Mouse (Mus musculus) ovary, postnatal 14 days (tissue): ENCODE results near the gene Actg2.
"Not testable (repeated sequence)": the region's sequence is repeated elsewhere in the genome, so short reads cannot be mapped to it uniquely, and the experiment has no call there.

Experiments
- DNase-seq: peaks from one replicate; pipeline ENCODE4 v3.0.0; 2022; ENCODE audit warnings: low spot score

Gene Actg2

DNA sequence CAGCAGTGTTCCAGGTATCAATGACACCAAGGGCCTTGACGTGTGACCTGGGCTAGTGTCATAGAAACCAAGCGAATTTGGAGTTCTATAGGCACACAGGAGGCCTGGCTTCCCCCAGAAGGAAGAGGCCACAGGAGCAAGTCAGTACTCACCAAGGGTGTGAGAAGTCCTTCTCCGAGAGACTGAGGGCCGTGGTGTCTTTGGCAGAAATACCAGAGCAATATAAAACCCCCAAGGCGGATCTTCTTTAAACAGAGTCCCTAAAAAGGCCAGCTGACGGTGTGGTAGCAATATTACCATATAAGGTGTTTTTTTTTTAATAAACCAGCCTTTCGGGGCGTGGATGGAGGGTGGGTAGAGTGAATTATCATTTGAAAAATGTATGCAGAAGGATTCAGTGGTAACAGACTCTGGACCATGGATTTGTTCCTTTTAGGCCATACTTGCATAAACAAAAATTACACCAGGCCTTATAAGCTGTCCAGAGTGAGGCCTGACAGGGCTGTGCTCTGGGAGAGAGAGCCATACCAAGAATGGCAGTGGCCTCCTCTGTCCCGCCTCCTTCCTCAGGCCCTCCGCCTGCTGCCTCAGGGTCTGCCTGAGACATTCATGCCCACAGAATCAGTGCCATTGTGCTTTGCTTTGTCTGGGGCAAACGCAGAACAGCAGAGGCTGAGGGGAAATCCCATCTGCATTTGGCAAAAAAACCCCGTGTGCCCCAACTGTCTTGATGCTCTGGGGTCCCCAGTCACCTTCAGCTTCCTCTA, at the start of gene Actg2:
Actg2 (minus strand) TSS at position 238 of the 767 bp plus-strand sequence.
- DNase-seq, result no peak

DNA sequence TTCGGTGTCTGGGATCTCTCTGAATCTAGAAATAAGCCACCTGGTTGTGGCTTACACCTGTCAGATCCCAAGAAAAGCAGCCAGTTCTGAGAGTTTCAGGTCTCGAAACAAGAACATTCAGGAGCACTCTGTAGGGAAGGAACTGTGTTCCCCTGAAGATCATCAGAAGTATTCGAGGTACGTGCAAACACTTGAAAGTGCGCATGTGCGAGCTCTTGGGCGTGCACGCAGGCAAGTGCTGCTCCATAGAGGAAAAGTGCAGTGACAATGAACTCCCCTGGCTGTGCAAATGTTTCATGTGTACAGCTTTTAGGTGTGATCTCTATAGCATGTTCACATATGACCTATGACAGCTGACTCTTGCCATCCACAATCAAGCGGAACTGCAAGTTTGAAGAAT, 49.3 kb upstream of the Actg2 start:
- not testable (repeated sequence) for DNase-seq

DNA sequence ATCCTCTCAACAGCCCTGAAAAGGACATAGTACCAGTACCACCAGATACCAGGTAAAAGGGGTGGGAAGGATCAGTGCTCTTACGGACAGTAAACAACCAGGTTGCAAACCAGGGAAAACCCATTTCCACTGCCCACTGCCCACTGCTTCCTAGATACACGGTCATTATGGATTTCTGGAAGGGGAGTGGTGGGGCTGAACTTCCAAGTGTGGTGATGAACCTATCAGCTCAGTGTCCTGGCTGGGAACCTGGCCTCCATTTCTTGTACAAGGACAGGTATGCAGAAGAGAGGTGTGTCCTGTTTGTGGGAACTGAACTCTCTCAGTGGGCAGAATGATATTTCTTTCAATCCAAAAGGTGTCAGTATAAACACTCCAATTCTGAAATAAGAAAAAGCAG, 47.5 kb upstream of the Actg2 start:
- DNase-seq, result no peak

DNA sequence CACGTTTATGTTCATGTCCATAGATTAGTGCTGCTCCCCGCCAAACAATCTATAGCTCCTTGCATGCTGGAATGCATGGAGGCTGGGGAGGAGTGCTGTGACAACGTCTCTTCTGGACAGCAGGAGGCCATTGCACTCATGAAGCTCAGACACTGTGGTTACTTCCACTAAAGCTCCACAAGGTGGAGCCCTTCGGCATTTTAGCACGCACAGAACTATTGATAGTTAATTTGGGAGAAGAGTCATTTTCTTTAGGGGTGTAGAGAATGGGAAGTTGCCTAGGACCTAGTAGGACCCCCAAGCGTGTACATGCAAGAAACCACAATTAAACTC, 46.8 kb upstream of the Actg2 start:
- DNase-seq, result peak; percentile 10

DNA sequence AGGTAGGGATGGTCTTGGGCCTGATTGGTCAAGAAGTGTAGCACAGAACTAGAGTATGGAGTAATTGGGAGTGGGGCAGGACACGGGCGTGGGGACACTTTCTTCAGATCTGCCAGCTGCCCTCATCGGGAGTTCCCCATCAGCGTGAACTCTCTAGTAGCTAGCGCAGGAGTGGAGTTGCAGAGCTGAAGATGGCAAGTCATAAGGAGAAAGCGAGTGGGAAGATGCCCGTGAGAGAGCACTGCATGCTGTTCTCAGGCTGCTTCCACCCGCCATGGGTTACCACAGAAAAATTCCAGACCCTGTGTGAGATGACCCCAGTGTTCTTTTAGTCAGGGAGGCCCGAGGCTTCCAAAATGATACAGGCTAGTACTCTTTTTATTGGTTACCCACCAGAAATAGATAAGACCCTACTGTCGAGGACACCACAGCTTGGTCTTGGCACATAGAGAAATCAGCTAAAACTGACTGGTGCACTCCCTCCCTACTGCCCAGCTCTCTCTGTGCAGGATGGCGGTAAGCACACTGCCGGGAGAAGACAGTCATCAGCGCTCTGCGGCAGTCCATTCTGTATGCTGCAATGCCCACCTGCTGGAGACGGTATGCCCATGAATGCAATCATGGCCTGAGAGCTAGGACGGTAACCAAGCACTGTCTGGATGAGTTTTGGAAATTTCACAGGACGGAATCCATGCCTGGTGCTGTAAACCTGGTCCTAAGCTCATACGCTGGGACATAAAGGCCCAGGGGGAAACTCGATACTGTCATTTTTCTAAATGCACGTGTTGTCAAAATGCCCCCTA, 46.3 kb upstream of the Actg2 start:
- no peak for DNase-seq

DNA sequence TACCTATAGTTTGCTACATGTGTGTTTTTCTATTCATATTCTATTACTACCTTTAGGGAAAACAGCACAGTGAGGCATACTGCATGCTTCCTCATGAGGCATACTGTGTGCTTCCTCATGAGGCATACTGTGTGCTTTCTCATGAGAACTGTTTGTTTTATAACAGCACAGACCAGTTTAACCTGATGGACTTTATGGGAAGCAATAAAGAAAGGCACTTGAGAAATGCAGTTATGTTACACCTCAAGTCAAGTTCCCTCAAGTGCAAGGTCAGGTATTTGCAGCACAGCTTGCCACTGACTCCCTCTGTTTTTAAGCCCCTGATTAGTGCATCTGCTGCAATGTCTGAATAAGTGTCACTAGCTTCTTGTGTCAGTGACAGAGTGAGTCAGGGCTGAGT, 41.5 kb upstream of the Actg2 start:
- no peak for DNase-seq

DNA sequence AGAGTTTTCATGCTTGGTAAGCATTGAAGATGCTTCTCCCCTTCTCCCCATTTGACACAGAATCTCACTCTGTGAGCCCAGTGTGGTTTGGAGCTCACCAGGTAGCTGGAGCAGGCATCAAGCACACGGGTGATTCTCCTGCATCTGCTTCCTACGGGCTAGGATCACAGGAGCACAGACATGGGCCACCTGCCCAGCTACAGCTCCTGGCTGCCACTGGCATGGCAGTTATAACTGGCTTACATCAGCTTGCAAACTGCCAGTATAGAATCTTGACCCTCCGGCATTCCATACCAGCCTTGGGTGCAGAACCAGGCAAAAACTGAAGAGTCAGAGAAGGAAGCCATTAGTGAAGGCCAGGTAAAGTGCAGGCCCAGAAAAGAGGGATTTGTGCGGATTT, 39.5 kb upstream of the Actg2 start:
- no peak for DNase-seq

DNA sequence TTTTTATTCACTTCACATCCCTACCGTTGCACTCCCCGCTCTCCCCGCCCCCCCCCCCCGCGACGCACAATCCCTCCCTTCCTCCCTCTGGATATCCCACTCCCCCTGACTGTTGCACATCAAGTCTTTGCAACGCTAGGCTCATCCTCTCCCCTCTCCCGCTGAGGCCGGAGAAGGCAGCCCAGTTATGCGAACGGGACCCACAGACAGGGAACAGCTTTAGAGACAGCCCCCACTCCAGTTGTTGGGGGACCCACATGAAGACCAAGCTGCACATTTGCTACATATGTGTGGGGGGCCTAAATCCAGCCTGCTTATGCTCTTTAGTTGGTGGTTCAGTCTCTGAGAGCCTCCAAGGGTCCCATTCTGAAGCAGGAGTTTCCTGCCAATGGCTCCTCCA, 36.6 kb upstream of the Actg2 start, which contains the start of gene Stambp:
Stambp (minus strand) TSS at position 59 of the 400 bp plus-strand sequence.
- DNase-seq, result no peak

DNA sequence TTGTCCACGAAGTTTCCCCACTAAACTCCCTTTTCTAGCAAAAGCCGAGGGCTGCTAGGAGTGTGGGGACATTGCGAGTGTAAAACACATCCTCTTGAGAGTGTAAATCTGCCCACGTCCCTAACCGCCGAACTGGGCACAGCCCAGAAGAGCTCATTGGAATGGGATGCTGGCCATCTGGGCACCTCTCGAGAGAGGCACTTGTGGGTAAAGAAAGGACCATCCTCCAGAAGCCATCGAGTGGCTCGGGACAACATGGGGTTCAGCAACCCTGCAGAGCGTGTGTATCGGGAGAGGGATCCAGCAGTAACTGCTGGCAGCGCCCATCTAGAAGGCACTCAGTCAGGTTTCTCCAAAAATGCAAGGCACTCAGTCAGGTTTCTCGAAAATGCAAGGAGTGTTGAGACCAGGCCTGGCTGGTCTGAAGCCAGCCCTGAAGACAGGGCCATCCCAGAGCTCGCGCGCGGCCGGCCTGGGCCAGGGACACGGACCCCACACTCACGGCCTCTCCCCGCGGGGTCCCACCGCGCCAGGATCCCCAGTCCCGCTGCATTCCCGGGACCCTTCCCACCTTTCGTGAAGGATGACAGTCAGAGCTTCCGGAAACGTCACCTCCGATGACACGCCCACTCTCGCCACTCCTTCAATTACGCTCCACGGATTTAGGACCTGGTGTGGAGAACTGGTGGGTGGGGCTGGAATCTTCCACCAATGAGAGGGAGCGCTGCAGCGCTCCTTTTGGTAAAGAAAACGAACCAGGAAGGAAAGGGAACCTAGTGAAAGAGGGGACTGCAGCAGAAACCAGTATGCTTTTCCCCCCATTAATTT, 36.0 kb upstream of the Actg2 start:
- DNase-seq, result peak; percentile 76

DNA sequence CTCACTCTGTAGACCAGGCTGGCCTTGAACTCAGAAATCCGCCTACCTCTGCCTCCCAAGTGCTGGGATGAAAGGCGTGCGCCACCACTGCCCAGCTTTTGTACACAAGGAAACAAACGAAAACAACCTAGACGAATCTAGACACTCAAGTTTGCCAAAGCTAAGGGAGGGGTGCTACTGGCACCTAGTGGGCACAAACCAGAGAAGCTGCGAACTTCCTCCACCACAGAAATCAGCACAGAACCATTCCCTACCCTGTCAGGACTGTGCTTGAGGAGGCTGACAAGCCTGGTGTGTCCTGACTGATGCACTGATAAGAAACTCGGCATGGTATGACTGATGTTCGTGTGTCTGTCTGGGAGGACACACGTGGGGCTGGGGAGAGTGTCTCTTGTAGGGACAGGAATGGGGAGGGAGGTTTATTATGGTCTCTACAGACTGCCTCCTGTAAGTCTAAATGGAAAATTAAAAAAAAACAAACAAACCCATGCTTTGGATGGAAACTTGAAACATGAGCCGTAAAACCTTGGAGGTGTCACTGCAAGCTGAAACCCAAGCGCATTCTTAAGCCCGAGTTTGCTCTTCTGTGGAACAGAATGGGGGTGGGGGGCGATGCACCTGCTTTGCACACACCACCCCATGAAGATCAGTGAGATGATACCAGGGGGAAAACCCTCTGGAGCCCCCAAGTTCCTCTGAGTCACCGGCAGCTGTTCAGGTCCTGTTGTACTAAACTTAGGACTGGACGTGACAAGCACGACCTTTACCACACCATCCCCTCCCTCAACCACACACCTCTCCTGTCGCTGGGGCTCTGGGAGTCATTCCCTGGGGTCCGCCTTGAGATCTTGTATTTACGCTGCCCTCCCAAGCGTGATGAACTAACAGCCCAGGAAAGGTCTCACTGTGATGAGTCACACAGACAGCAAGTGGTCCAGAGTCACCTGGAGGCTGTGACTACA, 33.1 kb upstream of the Actg2 start:
- no peak for DNase-seq

DNA sequence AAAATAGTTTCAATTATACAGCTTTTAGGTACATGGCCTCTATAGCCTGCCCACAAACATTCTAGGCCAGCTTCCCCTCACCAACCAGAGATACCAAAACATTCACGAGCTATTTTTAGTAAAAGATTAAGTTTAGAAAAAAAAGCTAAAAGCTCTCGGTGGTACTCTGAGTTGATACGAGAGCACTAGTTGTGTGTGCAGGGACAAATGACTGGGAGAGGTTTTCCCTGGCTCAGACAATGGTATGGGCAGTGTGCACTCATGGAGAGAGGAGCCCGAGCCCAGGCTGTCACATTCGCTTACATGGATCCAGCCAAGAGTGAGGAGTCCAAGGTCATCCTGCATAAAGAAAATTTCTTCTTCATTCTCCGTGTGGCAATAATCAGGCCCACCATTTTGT, 19.9 kb upstream of the Actg2 start:
- DNase-seq, result no peak

DNA sequence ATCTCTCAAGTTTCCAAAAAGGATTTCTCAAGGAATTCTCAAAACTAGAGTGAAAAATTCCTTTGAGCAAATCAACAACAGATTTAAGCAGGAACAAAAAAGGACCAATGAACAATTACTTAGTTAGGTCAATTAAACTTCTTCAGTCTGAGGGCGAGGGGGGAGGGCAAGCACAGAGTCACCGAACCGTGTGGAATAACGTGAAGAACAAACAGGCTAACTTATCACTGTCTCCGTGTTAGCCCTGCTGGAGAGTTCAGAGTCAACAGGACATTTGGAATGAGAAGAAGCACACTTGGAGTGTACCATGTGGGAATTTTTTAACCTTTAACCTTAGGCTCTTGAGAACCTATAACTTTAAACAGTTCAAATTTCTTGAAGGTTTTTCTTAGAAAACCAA, 12.3 kb upstream of the Actg2 start:
- DNase-seq, result no peak

DNA sequence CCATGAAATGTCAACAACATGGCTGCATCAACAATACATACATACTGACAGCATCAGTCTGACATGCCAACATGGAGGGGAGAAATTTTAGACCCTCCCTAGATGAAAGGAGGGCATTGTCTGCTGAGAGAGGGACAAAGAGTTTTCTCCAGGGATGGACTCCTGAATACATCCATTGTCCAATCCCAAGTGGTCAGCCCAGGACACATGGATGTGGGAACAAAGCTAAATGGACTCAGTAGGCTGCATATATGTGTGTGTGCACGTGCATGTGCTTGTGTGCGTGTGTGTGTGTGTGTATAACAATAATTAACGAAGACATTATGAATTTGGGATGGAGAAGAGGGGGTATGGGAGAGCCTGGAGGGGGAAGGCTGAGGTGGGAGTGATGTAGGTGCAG, 9.7 kb upstream of the Actg2 start:
- DNase-seq, result no peak

DNA sequence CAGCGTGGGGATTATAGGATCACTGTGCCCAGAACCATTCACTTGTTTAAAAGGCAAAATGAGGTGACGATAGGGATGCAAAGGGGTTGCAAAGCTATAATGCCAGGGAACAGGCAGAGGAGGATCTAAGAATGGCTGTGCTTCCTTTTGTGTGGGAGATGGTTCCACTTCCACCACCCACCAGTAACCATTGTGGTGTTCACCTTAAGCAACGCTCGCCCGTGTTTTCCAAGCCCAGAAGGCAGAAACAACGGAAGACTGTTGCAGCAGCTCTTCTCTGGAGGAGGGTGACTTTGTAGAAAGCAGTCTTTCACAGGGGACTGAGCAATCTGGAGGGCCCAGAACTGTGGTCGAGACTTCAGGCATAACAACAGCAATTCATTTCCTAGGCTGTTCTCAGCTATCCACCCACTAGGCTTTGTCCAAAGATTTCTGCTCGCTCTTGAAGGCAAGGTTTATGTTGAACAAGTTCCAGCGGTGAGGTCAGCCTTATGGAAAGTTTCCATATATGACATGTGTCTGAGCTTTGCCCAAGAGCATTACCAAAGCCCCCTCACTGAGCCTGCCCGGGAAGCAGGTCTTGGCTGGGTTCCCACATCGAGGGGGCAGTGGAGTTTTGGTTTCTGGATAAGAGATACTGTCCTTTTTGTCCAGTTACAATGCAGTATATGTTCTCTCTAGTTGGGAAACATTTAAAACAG, 5.8 kb upstream of the Actg2 start:
- peak; percentile 23 for DNase-seq

DNA sequence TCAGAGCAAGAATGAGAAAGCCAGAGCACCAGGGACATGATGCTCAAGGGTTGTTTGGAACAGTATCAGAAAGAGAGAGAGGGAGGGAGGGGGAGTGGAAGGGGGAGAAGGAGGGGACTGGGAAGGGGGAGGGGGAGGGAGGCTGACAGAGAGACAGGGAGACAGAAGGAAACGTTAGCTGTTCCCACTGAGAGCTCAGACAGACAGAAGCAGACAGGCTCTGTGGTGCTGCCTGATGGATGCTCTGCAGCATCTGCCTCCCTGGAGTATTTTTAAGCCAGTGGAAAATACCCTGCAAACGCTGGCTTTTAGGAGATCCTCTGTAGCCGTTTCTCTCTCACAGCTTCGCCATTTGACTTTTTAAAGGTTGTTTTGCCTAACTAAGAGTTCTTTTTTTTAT, 4.0 kb upstream of the Actg2 start:
- no peak for DNase-seq

DNA sequence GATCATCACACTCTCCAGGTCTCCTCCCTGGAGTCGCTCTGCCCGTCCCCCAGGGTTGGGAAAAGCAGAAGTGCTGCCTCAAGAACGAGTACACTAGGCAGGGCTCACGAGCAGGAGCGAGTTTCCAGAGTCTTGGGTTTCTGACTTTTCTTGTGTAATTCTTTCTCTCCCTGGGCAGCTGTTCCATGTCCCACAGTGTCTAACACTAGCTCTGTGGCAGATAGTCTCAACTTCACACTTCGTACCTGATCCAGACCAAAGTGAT, 662 bp upstream of the Actg2 start:
- DNase-seq, result no peak

DNA sequence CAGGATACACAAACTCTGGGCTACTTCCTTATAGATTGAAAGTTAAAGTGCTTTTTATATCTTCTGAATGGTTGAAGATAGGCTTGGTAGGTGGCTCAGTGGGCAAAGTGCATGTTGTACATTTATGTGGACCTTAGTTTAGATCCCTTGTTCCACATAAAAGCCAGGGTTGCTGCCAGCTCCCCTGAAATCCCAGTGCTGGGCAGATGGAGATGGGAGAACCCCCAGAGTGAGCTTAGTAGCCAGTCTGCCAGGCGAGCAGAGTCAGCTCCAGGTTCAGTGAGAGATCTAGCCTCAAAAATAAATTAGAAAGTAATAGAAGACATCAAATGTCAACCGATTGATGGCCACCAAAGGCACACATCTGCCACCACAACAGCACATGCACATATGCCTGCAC, 3.5 kb downstream of the Actg2 start:
- no peak for DNase-seq

DNA sequence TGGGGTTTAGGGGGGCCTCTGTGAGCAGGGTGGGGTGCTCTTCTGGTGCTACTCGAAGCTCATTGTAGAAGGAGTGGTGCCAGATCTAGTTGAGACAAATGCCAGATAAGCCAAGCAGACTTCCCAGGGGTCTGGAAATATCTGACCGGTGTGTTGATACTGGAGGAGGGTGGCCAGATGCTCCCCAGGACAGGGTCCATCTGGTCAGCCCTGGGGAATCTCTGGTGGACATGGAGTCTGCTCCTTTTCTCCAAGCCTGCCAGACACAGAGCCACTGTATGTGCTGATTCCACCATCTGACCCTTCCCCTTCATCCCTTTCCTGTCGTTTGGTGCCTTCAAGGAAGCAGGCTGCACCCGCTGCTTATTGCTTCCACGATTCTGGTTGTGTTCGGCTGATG, 12.9 kb downstream of the Actg2 start:
- DNase-seq, result no peak

DNA sequence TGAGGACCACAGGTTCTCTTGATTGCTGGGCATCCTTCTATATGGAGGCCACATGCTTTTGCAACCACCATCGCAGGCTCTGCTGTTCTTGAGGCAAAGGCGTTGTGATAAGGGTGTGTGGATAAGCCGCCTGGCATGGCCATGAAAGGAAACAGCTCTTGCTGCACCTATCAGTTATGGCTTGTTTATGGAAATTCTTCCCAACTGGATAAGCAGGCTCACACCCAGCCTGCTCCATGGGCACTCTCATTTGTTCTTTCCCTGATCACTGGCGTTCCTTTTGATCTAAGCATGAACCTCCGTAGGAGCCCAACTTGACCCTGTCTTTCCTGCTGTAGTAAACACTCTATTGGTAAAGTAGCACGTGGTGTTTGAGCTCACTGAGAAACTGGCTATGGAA, 14.3 kb downstream of the Actg2 start:
- DNase-seq, result no peak

DNA sequence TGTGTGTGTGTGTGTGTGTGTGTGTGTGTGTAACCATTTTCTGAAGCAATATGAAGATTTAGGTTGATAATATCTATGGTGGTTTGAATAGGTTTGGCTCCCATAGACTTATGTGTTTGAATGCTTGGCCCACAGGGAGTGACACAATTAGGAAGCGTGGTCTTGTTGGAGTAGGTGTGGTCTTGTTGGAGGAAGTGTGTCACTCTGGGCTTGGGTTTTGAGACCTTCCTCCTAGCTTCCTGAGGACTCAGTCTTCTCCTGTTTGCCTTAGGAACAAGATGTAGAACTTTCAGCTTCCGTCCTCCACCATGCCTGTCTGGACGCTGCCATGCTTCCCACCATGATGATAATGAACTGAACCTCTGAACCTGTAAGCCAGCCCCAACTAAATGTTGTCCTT, 17.4 kb downstream of the Actg2 start:
- DNase-seq, result no peak

DNA sequence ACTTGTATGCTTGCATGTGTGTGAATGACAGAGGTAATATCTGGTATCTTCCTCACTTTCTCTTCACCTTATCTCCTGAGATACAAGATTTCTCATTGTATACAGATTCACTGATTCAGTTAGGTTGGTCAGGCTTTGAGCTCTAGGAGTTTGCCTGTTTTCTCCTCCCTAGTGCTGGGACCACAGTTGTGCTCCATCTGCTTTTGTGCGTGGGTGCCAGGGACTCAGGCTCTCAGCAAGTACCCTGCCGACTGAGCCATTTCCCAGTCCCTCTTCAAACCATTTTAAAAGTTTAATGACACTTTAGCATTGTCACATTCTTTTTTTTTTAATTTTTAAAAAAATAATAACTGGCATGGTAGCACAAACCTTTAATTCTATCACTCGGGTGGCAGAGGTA, 20.9 kb downstream of the Actg2 start:
- DNase-seq, result no peak
